Mouse (Mus musculus) bone marrow macrophage, adult 2 months (primary cell): ENCODE measurements at regions not wholly inside any gene's neighbourhood (a gene's known extent, or its start where the extent isn't known, plus 50 kb on each side); places are given as distances from the start of the nearest gene placed in this dataset.

Experiments
- H3K27ac ChIP-seq: 2 replicates; pipeline ENCODE4 v1.5.1; 2012; ENCODE audit warnings: low read depth, low read length; ENCODE audit not compliant: insufficient read depth
- H3K4me1 ChIP-seq: 2 replicates; pipeline ENCODE4 v1.6.1; 2012; ENCODE audit warnings: low read length; ENCODE audit not compliant: control insufficient read depth, insufficient read depth
- H3K4me3 ChIP-seq: 2 replicates; pipeline ENCODE4 v1.5.1; 2012; ENCODE audit warnings: mild to moderate bottlenecking, low read length, moderate library complexity; ENCODE audit not compliant: insufficient read depth
- CTCF ChIP-seq: IDR thresholded peaks from 2 replicates; pipeline ENCODE4 v1.5.1; 2012; ENCODE audit warnings: low read depth, mild to moderate bottlenecking, low read length, moderate library complexity
- POLR2A ChIP-seq: IDR thresholded peaks from 2 replicates; pipeline ENCODE4 v1.6.1; 2012; ENCODE audit warnings: mild to moderate bottlenecking, low read depth, low read length, borderline replicate concordance

GRCm38 (mm10) chr5:64612017-64612416 lies 191.2 kb upstream of the Klf3 start:
- TF ChIP-seq POLR2A (no peak), CTCF (no peak)
- H3K4me1 ChIP-seq: 0 out of 2 replicates have a peak, but pooled peaks cover 5% of the 10 kb centered on the region
- no peak overlapping the region for H3K27ac ChIP-seq
- H3K4me3 ChIP-seq: no peak overlapping the region

GRCm38 (mm10) chr5:64613696-64614095 lies 189.5 kb upstream of the Klf3 start:
- Histone ChIP-seq H3K4me3 (no peak overlapping the region), H3K27ac (no peak overlapping the region), H3K4me1 (0 out of 2 replicates have a peak, but pooled peaks cover 5% of the 10 kb centered on the region)
- TF ChIP-seq POLR2A (no peak), CTCF (no peak)

- TF ChIP-seq POLR2A (no peak), CTCF (no peak)
- Histone ChIP-seq H3K4me3 (no peak overlapping the region), H3K27ac (no peak overlapping the region), H3K4me1 (peaks cover 5% of the 10 kb centered on the region; the same call in 1 of the 2 replicates)
These were observed 185.1 kb upstream of the Klf3 start for GRCm38 (mm10) chr5:64618126-64618525.

GRCm38 (mm10) chr5:64619752-64620151 lies 183.4 kb upstream of the Klf3 start:
- no peak overlapping the region for H3K4me3 ChIP-seq
- peaks cover 7% of the 10 kb centered on the region; the same call in 1 of the 2 replicates for H3K4me1 ChIP-seq
- H3K27ac ChIP-seq: no peak overlapping the region
- no peak for TF ChIP-seq CTCF
- no peak for TF ChIP-seq POLR2A

GRCm38 (mm10) chr5:64620726-64621125 lies 182.5 kb upstream of the Klf3 start:
- Histone ChIP-seq H3K27ac (no peak overlapping the region), H3K4me1 (peaks cover 9% of the 10 kb centered on the region; the same call in 1 of the 2 replicates), H3K4me3 (no peak overlapping the region)
- no peak for TF ChIP-seq POLR2A
- no peak for TF ChIP-seq CTCF

- Histone ChIP-seq H3K4me3 (no peak overlapping the region), H3K27ac (no peak overlapping the region), H3K4me1 (peaks cover 12% of the 10 kb centered on the region)
- TF ChIP-seq POLR2A: no peak
- no peak for TF ChIP-seq CTCF
These were observed 181.8 kb upstream of the Klf3 start for GRCm38 (mm10) chr5:64621386-64621785.

GRCm38 (mm10) chr5:64623653-64624052 lies 179.5 kb upstream of the Klf3 start:
- no peak overlapping the region for H3K27ac ChIP-seq
- no peak overlapping the region for H3K4me3 ChIP-seq
- TF ChIP-seq CTCF: no peak
- TF ChIP-seq POLR2A: no peak
- H3K4me1 ChIP-seq: peaks cover 15% of the 10 kb centered on the region

GRCm38 (mm10) chr5:64624205-64624604 lies 179.0 kb upstream of the Klf3 start:
- Histone ChIP-seq H3K4me3 (no peak overlapping the region), H3K4me1 (peaks cover 15% of the 10 kb centered on the region), H3K27ac (no peak overlapping the region)
- no peak for TF ChIP-seq POLR2A
- no peak for TF ChIP-seq CTCF

GRCm38 (mm10) chr5:64625421-64625820 lies 177.8 kb upstream of the Klf3 start:
- peaks cover 10% of the 10 kb centered on the region for H3K4me1 ChIP-seq
- no peak for TF ChIP-seq CTCF
- TF ChIP-seq POLR2A: no peak
- no peak overlapping the region for H3K27ac ChIP-seq
- no peak overlapping the region for H3K4me3 ChIP-seq

GRCm38 (mm10) chr5:64625841-64626298 lies 177.3 kb upstream of the Klf3 start:
- TF ChIP-seq POLR2A (no peak), CTCF (no peak)
- no peak overlapping the region for H3K4me3 ChIP-seq
- H3K4me1 ChIP-seq: peaks cover 10% of the 10 kb centered on the region
- no peak overlapping the region for H3K27ac ChIP-seq

- H3K4me1 ChIP-seq: peaks cover 10% of the 10 kb centered on the region
- no peak overlapping the region for H3K27ac ChIP-seq
- TF ChIP-seq CTCF: no peak
- no peak for TF ChIP-seq POLR2A
- no peak overlapping the region for H3K4me3 ChIP-seq
These were observed 176.8 kb upstream of the Klf3 start for GRCm38 (mm10) chr5:64626351-64626750.
